Mouse (Mus musculus) hindbrain, embryonic 11.5 days (tissue): ENCODE measurements at regions not wholly inside any gene's neighbourhood (a gene's known extent, or its start where the extent isn't known, plus 50 kb on each side); places are given as distances from the start of the nearest gene placed in this dataset.

Experiments
- ATAC-seq: fragments of 200-750 bp; cut with Nextera tagmentation; 2 replicates; pipeline ENCODE4 v1.8.0; 2017; ENCODE audit warnings: mild to moderate bottlenecking, moderate TSS enrichment, moderate library complexity; ENCODE audit not compliant: low FRiP score
- DNase-seq: peaks from one replicate; pipeline ENCODE4 v3.0.0-alpha.2; 2015; ENCODE audit warnings: low spot score
- H3K27ac ChIP-seq: fragments of 300-500 bp; sonication (generic); 2 replicates; pipeline ENCODE4 v1.5.1; 2014; ENCODE audit warnings: mild to moderate bottlenecking, low read depth, low read length
- H3K27me3 ChIP-seq: fragments of 300-500 bp; sonication (generic); 2 replicates; pipeline ENCODE4 v1.6.1; 2014; ENCODE audit warnings: mild to moderate bottlenecking, low read length, moderate library complexity, mixed read lengths; ENCODE audit not compliant: control insufficient read depth, insufficient read depth
- H3K36me3 ChIP-seq: fragments of 300-500 bp; sonication (generic); 2 replicates; pipeline ENCODE4 v1.6.1; 2014; ENCODE audit warnings: mild to moderate bottlenecking, low read length, moderate library complexity, mixed read lengths; ENCODE audit not compliant: control insufficient read depth, insufficient read depth
- H3K4me1 ChIP-seq: fragments of 300-500 bp; sonication (generic); replicated peaks from 2 replicates; pipeline ENCODE4 v1.6.1; 2014; ENCODE audit warnings: low read length, mixed read lengths; ENCODE audit not compliant: control insufficient read depth, insufficient read depth
- H3K4me2 ChIP-seq: fragments of 300-500 bp; sonication (generic); replicated peaks from 2 replicates; pipeline ENCODE4 v1.6.1; 2014; ENCODE audit warnings: mild to moderate bottlenecking, low read depth, low read length
- H3K4me3 ChIP-seq: fragments of 300-500 bp; sonication (generic); 2 replicates; pipeline ENCODE4 v1.5.1; 2014; ENCODE audit warnings: low read depth, low read length
- H3K9ac ChIP-seq: fragments of 300-500 bp; sonication (generic); 2 replicates; pipeline ENCODE4 v1.6.1; 2014; ENCODE audit warnings: low read depth, low read length
- H3K9me3 ChIP-seq: fragments of 300-500 bp; sonication (generic); 2 replicates; pipeline ENCODE4 v1.6.1; 2016; ENCODE audit warnings: low read length; ENCODE audit not compliant: control insufficient read depth
- WGBS: fragments of 180-500 bp; shearing (Covaris S2); extraction: QIAGEN DNeasy Blood & Tissue Kit; methylation state at CpG from one replicate; pipeline ENCODE4 v1.1.7; 2014; 5-methylcytosine and 5-hydroxymethylcytosine counted together

DNA sequence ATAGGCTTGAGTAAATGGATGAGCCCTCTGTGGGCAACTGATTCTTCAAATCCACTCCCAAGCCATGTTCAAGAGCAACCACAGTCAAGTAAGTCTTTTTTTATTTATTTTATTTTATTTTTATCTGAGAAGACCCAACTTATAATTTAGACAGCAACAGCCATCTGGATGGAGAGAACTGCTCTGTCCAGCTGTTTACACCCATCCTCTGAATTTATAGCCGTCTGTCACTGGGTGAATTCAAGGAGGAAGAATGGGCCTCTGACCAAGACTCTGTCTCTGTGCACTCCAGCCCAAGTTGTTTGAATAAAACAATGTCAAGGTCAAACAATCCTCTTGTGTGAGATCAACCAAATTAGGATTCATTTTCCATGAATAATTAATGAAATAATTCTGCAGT lies 263.6 kb downstream of the Tgfb2 start:
- Histone ChIP-seq H3K9ac (no peak overlapping the region), H3K4me3 (no peak overlapping the region), H3K27ac (no peak overlapping the region), H3K4me2 (no peak overlapping the region), H3K27me3 (no peaks in the 10 kb centered on the region), H3K9me3 (no peaks in the 10 kb centered on the region), H3K4me1 (no peaks in the 10 kb centered on the region), H3K36me3 (no peaks in the 10 kb centered on the region)
- WGBS: 78% methylated on average over 1 of the region's 1 CpGs
- DNase-seq (no peak), ATAC-seq (no peak)

DNA sequence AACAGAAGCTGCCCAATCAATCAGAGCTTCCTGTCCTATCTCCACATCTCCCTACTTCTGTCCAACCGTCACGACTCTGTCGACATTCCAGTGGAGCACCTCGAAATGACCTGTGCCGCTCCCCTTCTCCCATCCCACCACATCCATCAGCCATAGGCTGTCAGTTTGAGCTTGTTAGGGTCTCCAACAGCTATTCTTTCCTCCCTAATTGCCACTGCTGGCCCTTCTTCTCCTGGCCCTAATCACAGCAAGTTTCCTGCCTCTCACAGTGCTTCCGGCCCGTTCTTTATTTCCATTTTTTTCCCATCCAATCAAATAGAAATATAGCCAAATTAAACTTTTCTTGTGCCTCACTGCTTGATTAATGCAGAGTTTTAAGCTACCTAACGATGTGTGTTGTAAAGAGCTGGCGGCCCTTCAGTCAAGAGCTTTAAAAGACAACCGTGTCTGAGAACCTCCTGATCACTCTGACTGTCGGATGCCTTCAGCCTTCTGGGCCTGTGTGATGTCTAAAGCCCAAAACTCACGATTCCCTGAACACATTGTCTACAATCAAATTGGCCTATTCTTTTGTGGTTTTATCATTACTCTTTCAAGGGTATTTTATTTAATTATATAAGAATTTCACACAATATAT lies 270.3 kb downstream of the Tgfb2 start:
- no peaks in the 10 kb centered on the region for H3K36me3 ChIP-seq
- no peaks in the 10 kb centered on the region for H3K9me3 ChIP-seq
- H3K27ac ChIP-seq: no peak overlapping the region
- no peak overlapping the region for H3K4me2 ChIP-seq
- no peak overlapping the region for H3K9ac ChIP-seq
- no peaks in the 10 kb centered on the region for H3K27me3 ChIP-seq
- no peak overlapping the region for H3K4me3 ChIP-seq
- DNase-seq: no peak
- 48% methylated on average over 12 of the region's 12 CpGs for WGBS
- H3K4me1 ChIP-seq: no peaks in the 10 kb centered on the region; the same call in 1 of the 2 replicates
- ATAC-seq: peak; percentile 53

DNA sequence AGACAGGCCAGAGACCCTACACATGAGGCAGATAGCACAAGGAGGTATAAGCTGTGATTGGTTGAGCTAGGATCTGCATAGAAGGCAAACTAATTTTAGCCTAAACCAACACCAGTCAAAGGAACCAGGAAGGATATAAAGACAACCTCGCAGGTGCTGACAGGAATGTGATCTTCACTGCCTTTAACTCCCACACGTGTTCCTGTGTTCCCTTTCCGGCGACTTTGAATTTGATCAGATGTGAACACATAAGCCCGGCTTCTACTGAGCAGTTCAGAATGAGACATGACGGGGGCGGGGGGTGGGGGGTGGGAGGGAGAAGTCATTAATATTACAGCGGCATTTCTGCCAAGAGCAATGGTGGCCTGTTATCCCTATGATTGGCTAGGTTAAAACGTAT lies 271.0 kb downstream of the Tgfb2 start:
- no peak overlapping the region for H3K27ac ChIP-seq
- no peak overlapping the region for H3K4me3 ChIP-seq
- no peaks in the 10 kb centered on the region for H3K27me3 ChIP-seq
- ATAC-seq: peak; percentile 40
- H3K4me1 ChIP-seq: no peaks in the 10 kb centered on the region; the same call in 1 of the 2 replicates
- no peaks in the 10 kb centered on the region for H3K36me3 ChIP-seq
- DNase-seq: no peak
- H3K9ac ChIP-seq: no peak overlapping the region
- H3K4me2 ChIP-seq: no peak overlapping the region
- WGBS: 77% methylated on average over 9 of the region's 9 CpGs
- no peaks in the 10 kb centered on the region for H3K9me3 ChIP-seq

DNA sequence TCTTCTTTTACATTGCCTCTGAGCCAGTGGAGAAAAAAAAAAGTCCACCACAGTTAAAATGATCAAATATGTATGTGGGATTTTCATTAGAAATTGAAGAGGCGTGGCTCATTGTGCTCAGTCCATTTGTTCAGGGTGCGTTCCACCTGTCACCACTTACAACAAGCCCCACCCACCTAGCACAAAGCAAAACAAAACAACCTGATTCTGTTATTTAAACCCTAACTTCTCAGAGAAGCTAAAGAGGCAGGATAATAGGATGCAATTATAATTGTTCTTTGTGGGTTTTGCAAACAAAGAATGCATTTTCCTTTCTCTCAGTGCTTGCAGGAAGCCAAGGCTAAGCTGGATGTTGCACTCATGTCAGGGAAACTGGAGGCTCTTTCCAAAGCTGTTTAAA lies 271.8 kb downstream of the Tgfb2 start:
- H3K4me2 ChIP-seq: no peak overlapping the region
- no peak overlapping the region for H3K9ac ChIP-seq
- no peaks in the 10 kb centered on the region for H3K9me3 ChIP-seq
- no peaks in the 10 kb centered on the region for H3K36me3 ChIP-seq
- 51% methylated on average over 2 of the region's 2 CpGs for WGBS
- no peaks in the 10 kb centered on the region for H3K27me3 ChIP-seq
- no peak for DNase-seq
- H3K4me1 ChIP-seq: no peaks in the 10 kb centered on the region; the same call in 1 of the 2 replicates
- no peak overlapping the region for H3K4me3 ChIP-seq
- ATAC-seq: no peak
- no peak overlapping the region for H3K27ac ChIP-seq

DNA sequence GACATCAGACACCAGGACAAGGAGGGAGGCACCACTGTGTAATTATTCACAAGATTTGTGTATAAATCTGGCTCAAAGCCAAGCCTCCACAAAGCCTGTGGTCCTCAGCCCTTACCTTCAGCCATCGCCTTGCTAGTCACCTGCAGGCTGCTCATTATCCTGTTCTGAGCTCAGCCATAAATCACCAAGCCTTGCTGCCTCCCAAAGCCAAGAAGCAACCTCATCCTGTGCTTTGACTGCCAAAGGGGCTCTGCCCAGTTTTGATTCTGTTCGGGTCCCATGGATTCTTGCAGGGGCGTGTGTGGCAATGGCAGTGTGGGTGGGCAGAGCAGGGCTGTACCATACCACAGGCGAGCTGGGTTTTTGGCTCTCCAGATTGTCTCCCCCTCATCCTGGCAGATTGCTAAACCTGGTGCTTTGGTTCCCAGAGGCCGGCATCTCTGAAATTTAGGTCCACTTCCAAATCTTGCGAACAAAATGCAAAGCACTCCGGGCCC lies 272.6 kb downstream of the Tgfb2 start:
- Histone ChIP-seq H3K9ac (no peak overlapping the region), H3K27ac (no peak overlapping the region), H3K4me1 (no peaks in the 10 kb centered on the region; the same call in 1 of the 2 replicates), H3K36me3 (no peaks in the 10 kb centered on the region), H3K9me3 (no peaks in the 10 kb centered on the region), H3K4me3 (no peak overlapping the region), H3K27me3 (no peaks in the 10 kb centered on the region), H3K4me2 (no peak overlapping the region)
- ATAC-seq: no peak
- DNase-seq: no peak
- 78% methylated on average over 7 of the region's 7 CpGs for WGBS

DNA sequence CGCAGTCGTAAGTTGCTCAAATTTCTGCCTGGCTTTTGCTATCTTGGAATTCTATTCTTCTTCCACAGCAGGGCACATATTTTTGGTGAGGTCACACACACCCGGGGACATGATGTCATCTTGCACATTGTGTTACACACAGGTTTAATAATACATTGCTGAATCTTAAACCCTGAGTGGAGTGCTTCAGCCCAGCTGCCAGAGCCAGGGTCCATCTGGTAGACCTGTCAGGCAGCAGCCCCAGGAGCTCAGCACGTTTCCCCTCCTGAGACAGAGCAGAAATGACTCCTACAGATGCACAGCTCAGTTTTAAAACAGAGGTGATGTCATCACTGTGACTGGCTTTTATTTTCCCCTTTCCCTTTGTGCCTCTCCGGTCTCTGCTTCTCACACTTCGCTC lies 280.4 kb downstream of the Tgfb2 start:
- WGBS: 83% methylated on average over 6 of the region's 6 CpGs
- Histone ChIP-seq H3K9me3 (no peaks in the 10 kb centered on the region), H3K4me1 (no peaks in the 10 kb centered on the region), H3K4me2 (no peak overlapping the region), H3K9ac (no peak overlapping the region), H3K36me3 (no peaks in the 10 kb centered on the region), H3K27me3 (no peaks in the 10 kb centered on the region), H3K27ac (no peak overlapping the region), H3K4me3 (no peak overlapping the region)
- ATAC-seq (no peak), DNase-seq (no peak)

DNA sequence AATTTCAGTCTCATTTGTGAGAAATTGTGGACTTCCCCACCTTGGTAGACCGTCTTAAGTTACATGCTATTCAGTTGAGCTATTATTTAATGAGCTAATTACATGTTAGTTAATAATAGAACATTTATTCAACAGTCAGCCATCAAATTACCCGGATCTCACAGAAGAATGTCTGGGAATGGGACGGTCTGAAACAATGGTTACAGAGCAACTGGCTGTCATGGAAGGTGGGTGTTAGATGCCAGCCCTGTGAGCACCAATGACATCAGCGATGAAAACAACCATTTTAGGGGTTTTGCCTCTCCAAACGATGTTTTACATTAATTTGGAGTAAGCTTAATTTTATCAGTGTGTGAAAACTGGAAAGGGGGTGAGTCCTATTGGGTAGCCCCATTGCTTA lies 281.7 kb downstream of the Tgfb2 start:
- Histone ChIP-seq H3K4me2 (no peak overlapping the region), H3K9me3 (no peaks in the 10 kb centered on the region), H3K9ac (no peak overlapping the region), H3K36me3 (no peaks in the 10 kb centered on the region), H3K4me1 (no peaks in the 10 kb centered on the region), H3K27me3 (no peaks in the 10 kb centered on the region), H3K27ac (no peak overlapping the region), H3K4me3 (no peak overlapping the region)
- ATAC-seq (no peak), DNase-seq (no peak)
- WGBS: 83% methylated on average over 5 of the region's 5 CpGs

DNA sequence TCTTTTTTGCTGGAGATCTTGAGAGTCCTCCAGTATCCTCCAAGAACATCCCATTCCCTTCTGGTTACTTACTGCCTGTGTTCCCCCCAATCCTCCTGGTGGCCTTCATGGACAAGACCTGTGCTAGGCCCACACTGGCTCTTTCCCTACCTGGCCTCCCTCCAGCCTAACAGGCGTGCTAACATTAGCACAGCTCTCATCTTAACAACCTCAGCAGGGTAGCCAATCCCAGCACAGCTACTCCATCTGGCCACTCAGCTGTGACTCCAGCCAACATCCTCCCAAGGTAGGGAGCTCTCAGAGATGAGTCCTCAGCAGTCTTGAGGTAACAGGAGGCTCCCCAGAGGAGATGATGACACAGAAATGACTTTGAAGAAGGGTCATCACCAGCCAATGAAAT lies 288.7 kb downstream of the Tgfb2 start:
- Histone ChIP-seq H3K9me3 (no peaks in the 10 kb centered on the region), H3K27ac (no peak overlapping the region), H3K4me2 (no peak overlapping the region), H3K27me3 (no peaks in the 10 kb centered on the region), H3K36me3 (no peaks in the 10 kb centered on the region), H3K4me3 (no peak overlapping the region), H3K9ac (no peak overlapping the region), H3K4me1 (no peaks in the 10 kb centered on the region)
- DNase-seq (no peak), ATAC-seq (no peak)
- WGBS: 55% methylated on average over 1 of the region's 1 CpGs

DNA sequence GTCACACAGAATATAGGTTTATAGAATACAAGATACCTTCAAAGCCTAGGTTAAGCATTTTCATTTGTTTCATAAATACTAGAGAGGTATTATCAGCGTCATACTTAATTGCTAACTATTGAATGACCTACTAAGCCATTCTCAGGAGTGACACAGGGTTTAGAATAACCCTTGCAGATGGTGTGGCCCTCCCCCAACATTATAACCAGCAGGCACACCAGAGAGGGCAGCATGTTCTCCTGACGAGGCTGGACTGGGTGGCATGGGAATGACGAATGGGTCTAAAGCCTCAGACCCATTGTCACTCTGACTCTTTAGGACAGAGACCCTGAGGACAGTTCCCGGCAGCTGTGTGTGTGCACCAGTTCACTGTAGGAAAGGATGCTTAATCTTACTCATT lies 290.5 kb downstream of the Tgfb2 start:
- no peak overlapping the region for H3K4me3 ChIP-seq
- ATAC-seq (no peak), DNase-seq (no peak)
- no peak overlapping the region for H3K9ac ChIP-seq
- no peaks in the 10 kb centered on the region for H3K9me3 ChIP-seq
- no peaks in the 10 kb centered on the region for H3K27me3 ChIP-seq
- H3K4me1 ChIP-seq: no peaks in the 10 kb centered on the region
- no peak overlapping the region for H3K4me2 ChIP-seq
- no peaks in the 10 kb centered on the region for H3K36me3 ChIP-seq
- no peak overlapping the region for H3K27ac ChIP-seq
- 78% methylated on average over 4 of the region's 4 CpGs for WGBS
